Mouse (Mus musculus) embryonic facial prominence, embryonic 11.5 days (tissue): ENCODE results near the gene Cacna1c. TPM values are rescaled to one million over a fixed set of nuclear protein-coding genes. Genes with fewer than 3 reads are reported as not detected.

Source experiments
- ATAC-seq: fragments of 200-750 bp; cut with Nextera tagmentation; replicated peaks from 2 replicates; pipeline ENCODE4 v1.8.0; 2017; ENCODE audit warnings: low read depth; ENCODE audit not compliant: insufficient number of reproducible peaks, low FRiP score, low TSS enrichment
- DNase-seq: peaks from one replicate; pipeline ENCODE4 v3.0.0-alpha.2; 2015; ENCODE audit warnings: low spot score
- H3K27ac ChIP-seq: fragments of 300-500 bp; sonication (generic); replicated peaks from 2 replicates; pipeline ENCODE4 v1.5.1; 2014; ENCODE audit warnings: mild to moderate bottlenecking, low read depth, low read length, control low read depth
- H3K27me3 ChIP-seq: fragments of 300-500 bp; sonication (generic); 2 replicates; pipeline ENCODE4 v1.6.1; 2014; ENCODE audit warnings: mild to moderate bottlenecking, low read length, moderate library complexity, mixed read lengths; ENCODE audit not compliant: control insufficient read depth, insufficient read depth
- H3K36me3 ChIP-seq: fragments of 300-500 bp; sonication (generic); replicated peaks from 2 replicates; pipeline ENCODE4 v1.6.1; 2014; ENCODE audit warnings: low read depth, mild to moderate bottlenecking, low read length, moderate library complexity, mixed read lengths; ENCODE audit not compliant: control insufficient read depth, insufficient read depth
- H3K4me1 ChIP-seq: fragments of 300-500 bp; sonication (generic); 2 replicates; pipeline ENCODE4 v1.6.1; 2014; ENCODE audit warnings: low read length, mixed read lengths; ENCODE audit not compliant: control insufficient read depth, insufficient read depth
- H3K4me2 ChIP-seq: fragments of 300-500 bp; sonication (generic); 2 replicates; pipeline ENCODE4 v1.6.1; 2014; ENCODE audit warnings: low read depth, mild to moderate bottlenecking, control low read depth, low read length, moderate library complexity
- H3K4me3 ChIP-seq: fragments of 300-500 bp; sonication (generic); 2 replicates; pipeline ENCODE4 v1.5.1; 2014; ENCODE audit warnings: low read depth, low read length, control low read depth
- H3K9ac ChIP-seq: fragments of 300-500 bp; sonication (generic); replicated peaks from 2 replicates; pipeline ENCODE4 v1.6.1; 2014; ENCODE audit warnings: mild to moderate bottlenecking, control low read depth, low read length
- H3K9me3 ChIP-seq: fragments of 300-500 bp; sonication (generic); replicated peaks from 2 replicates; pipeline ENCODE4 v1.6.1; 2016; ENCODE audit warnings: mild to moderate bottlenecking, low read length, inconsistent platforms, mixed read lengths; ENCODE audit not compliant: control insufficient read depth
- WGBS: fragments of 180-500 bp; shearing (Covaris S2); extraction: QIAGEN DNeasy Blood & Tissue Kit; methylation state at CpG from one replicate; pipeline ENCODE4 v1.1.7; 2014; 5-methylcytosine and 5-hydroxymethylcytosine counted together
- polyA plus RNA-seq: library from polyadenylated mRNA; unstranded; fragments of >200 nt; fragmentation: Nextera tagmentation; extraction: Ambion mirVana; gene quantifications from 2 replicates; pipeline ENCODE4 v1.2.1, GENCODE M21; 2014

Gene Cacna1c
- polyA plus RNA-seq, 1 experiment from 2014 or later, result 4.3 TPM

DNA sequence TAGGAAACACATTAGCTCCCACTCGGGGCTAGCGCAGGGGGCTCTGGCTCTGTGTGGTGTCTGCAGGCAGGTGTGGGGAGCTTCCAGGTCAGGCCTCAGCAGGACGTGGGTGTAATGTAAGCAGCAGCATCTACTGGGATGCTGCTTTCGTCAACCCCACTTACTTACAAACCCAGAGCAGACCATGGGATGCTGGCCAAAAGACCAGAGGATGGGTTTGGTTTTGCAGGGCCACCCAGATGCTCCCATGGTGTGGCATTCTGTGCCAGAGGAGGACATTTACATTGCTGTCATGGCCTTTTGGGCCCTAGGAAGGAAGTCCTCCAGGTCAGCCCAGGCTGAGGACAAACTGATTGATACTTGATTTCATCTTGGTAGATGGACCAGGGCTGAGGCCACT is 521.4 kb downstream of the Cacna1c start:
- ATAC-seq, result no peak
- H3K27me3 ChIP-seq, result no peaks in the 10 kb centered on the region
- 85% methylated on average over 4 of the region's 4 CpGs for WGBS

GRCm38 (mm10) chr6:118673974-118674695 is 522.1 kb downstream of the Cacna1c start:
- H3K9me3 ChIP-seq, result no peaks in the 10 kb centered on the region
- no peak overlapping the region for H3K9ac ChIP-seq
- no peaks in the 10 kb centered on the region for H3K27me3 ChIP-seq
- H3K27ac ChIP-seq, result no peak overlapping the region
- WGBS, result 74% methylated on average over 12 of the region's 12 CpGs
- no peak overlapping the region for H3K4me2 ChIP-seq
- no peak overlapping the region for H3K4me3 ChIP-seq
- no peak for ATAC-seq
- no peaks in the 10 kb centered on the region for H3K4me1 ChIP-seq
- no peaks in the 10 kb centered on the region for H3K36me3 ChIP-seq
- no peak for DNase-seq

More for the DNA sequence above, 521.4 kb downstream of the Cacna1c start:
- H3K4me2 ChIP-seq, result no peak overlapping the region
- no peak overlapping the region for H3K27ac ChIP-seq
- no peaks in the 10 kb centered on the region for H3K4me1 ChIP-seq
- no peaks in the 10 kb centered on the region for H3K36me3 ChIP-seq
- H3K9me3 ChIP-seq, result no peaks in the 10 kb centered on the region
- H3K9ac ChIP-seq, result no peak overlapping the region
- H3K4me3 ChIP-seq, result no peak overlapping the region
- DNase-seq, result no peak

- DNase-seq, result no peak
- Histone ChIP-seq H3K36me3 (no peaks in the 10 kb centered on the region), H3K9ac (no peak overlapping the region), H3K27ac (no peak overlapping the region), H3K4me1 (no peaks in the 10 kb centered on the region), H3K4me2 (no peak overlapping the region), H3K9me3 (no peaks in the 10 kb centered on the region), H3K4me3 (no peak overlapping the region), H3K27me3 (no peaks in the 10 kb centered on the region)
- WGBS, result 89% methylated on average over 4 of the region's 4 CpGs
- ATAC-seq, result no peak
Measured at GRCm38 (mm10) chr6:118653331-118653730, 542.9 kb downstream of the Cacna1c start.

DNA sequence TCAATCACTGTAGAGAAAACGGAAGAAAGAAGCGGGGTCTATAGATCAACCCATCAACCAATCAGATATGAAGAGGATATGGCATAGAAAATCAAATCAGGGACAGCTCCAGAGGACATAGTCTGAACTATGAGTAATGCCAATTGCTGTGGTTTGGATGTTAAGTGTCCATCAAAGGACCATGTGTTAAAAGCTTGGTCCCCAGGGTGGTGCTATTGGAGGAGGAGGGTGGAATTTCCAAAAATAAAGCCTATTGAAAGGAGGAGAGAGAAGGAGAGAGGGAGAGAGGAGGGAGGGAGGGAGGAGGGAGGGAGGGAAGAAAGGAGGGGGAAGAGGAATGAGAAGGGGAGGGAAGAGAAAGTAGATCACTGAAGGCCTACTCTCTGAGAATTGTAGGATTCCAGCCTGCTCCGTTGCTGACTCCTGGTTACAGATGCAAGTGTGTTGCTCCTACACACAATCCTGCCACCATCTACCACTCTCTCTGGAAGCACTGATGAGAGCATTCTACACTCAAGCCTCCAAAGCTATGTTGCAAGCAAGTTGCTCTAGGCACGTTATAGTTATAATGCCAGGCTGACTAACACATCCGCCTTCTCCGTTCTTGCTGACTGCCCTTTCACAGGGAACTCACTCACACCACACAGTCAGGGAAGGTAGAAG is 547.0 kb downstream of the Cacna1c start:
- H3K4me1 ChIP-seq, result no peaks in the 10 kb centered on the region
- no peak overlapping the region for H3K4me3 ChIP-seq
- no peaks in the 10 kb centered on the region for H3K9me3 ChIP-seq
- 89% methylated on average over 6 of the region's 6 CpGs for WGBS
- H3K27ac ChIP-seq, result no peak overlapping the region
- DNase-seq (no peak), ATAC-seq (no peak)
- no peaks in the 10 kb centered on the region for H3K27me3 ChIP-seq
- H3K36me3 ChIP-seq, result no peaks in the 10 kb centered on the region
- no peak overlapping the region for H3K9ac ChIP-seq
- no peak overlapping the region for H3K4me2 ChIP-seq

GRCm38 (mm10) chr6:118646265-118647061 is 549.8 kb downstream of the Cacna1c start:
- no peaks in the 10 kb centered on the region for H3K27me3 ChIP-seq
- H3K9me3 ChIP-seq, result no peaks in the 10 kb centered on the region
- ATAC-seq, result 0 out of 2 replicates have a peak, but pooled peaks have one; percentile 59
- H3K4me1 ChIP-seq, result no peaks in the 10 kb centered on the region
- no peak overlapping the region for H3K4me3 ChIP-seq
- no peak overlapping the region for H3K27ac ChIP-seq
- no peaks in the 10 kb centered on the region for H3K36me3 ChIP-seq
- 56% methylated on average over 14 of the region's 14 CpGs for WGBS
- peak; percentile 78 for DNase-seq
- H3K4me2 ChIP-seq, result no peak overlapping the region
- no peak overlapping the region for H3K9ac ChIP-seq

- no peak overlapping the region for H3K27ac ChIP-seq
- 89% methylated on average over 12 of the region's 12 CpGs for WGBS
- ATAC-seq (no peak), DNase-seq (no peak)
- no peaks in the 10 kb centered on the region for H3K36me3 ChIP-seq
- no peak overlapping the region for H3K4me3 ChIP-seq
- H3K27me3 ChIP-seq, result no peaks in the 10 kb centered on the region
- no peaks in the 10 kb centered on the region for H3K9me3 ChIP-seq
- no peaks in the 10 kb centered on the region for H3K4me1 ChIP-seq
- H3K9ac ChIP-seq, result no peak overlapping the region
- no peak overlapping the region for H3K4me2 ChIP-seq
Measured at GRCm38 (mm10) chr6:118644866-118645265, 551.4 kb downstream of the Cacna1c start.

DNA sequence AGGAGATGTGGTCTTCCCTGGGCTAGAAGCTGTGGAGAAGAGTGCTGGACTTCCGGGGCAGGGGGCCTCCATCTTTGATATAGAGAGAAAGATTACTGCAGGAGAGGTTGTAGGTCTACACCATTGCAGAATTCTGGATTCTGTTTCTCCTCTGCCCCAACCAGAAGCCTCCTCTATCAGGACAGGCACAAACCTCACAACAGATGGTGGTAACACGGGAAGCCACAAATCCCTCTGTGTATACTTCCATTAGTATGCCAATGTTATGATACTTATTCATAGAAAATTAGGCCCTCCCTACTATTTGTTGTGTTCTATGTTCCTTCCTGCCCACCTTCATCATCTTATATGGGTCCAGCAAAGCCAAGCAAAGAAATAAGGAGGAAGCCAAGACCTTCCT is 552.7 kb downstream of the Cacna1c start:
- no peaks in the 10 kb centered on the region for H3K9me3 ChIP-seq
- H3K4me3 ChIP-seq, result no peak overlapping the region
- 96% methylated on average over 2 of the region's 2 CpGs for WGBS
- DNase-seq, result no peak
- no peak overlapping the region for H3K27ac ChIP-seq
- ATAC-seq, result no peak
- no peak overlapping the region for H3K9ac ChIP-seq
- no peaks in the 10 kb centered on the region for H3K27me3 ChIP-seq
- H3K4me2 ChIP-seq, result no peak overlapping the region
- no peaks in the 10 kb centered on the region for H3K4me1 ChIP-seq
- H3K36me3 ChIP-seq, result no peaks in the 10 kb centered on the region
